Mouse (Mus musculus) bone marrow, adult 2 months (tissue): Measurements from ENCODE around the gene Rgs2.

Experiments used
- CTCF ChIP-seq: fragments of 200-500 bp; IDR thresholded peaks from 2 replicates; pipeline ENCODE4 v1.5.1; 2011; ENCODE audit warnings: low read length, control low read depth; ENCODE audit not compliant: control insufficient read depth, insufficient read depth
- POLR2A ChIP-seq: fragments of 200-500 bp; IDR thresholded peaks from 2 replicates; pipeline ENCODE4 v1.6.1; 2011; ENCODE audit warnings: low read depth, mild to moderate bottlenecking, control low read depth, low read length, borderline replicate concordance; ENCODE audit not compliant: control insufficient read depth

DNA sequence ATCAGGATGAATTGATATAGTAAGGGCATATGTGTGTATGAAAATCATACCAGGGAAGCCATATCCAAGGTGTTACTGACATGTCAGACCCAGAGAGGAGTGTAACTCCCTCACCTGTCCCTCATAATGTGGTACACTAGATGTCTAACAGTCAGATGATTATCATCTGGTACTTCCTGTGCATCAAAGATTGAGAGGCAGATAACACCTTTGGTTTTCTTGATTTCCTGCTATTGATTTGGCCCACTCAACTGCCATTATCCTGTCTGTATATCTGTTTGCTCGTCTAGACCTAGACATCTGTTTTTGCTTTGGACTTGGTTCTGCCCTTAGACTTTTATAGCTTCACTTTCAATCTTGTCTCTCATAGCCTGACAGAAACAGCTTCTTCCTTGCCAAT is 29.5 kb upstream of the Rgs2 start:
- TF ChIP-seq POLR2A (no peak), CTCF (no peak)
